Mouse (Mus musculus) left cerebral cortex, adult 8-10 months (tissue): Measurements from ENCODE around the gene Mroh2a. TPM values are rescaled to one million over a fixed set of nuclear protein-coding genes. Genes with fewer than 3 reads are reported as not detected.

Experiments used
- DNase-seq, 2 experiments: peaks; one replicate each; pipeline ENCODE4 v3.0.0; 2022; ENCODE audit warnings: low spot score in 2 of 2
- total RNA-seq, 4 experiments: library from RNA; stranded (reverse); gene quantifications; 2 replicates each; pipeline ENCODE4 v1.2.4; 2022

The Mroh2a gene
- total RNA-seq, 4 experiments from 2014 or later, result 0.07 to 0.40 (median 0.18) TPM; not detected in 1

- no peak for DNase-seq
These were observed 63.7 kb downstream of the Mroh2a start for GRCm38 (mm10) chr1:88290511-88290910.

DNA sequence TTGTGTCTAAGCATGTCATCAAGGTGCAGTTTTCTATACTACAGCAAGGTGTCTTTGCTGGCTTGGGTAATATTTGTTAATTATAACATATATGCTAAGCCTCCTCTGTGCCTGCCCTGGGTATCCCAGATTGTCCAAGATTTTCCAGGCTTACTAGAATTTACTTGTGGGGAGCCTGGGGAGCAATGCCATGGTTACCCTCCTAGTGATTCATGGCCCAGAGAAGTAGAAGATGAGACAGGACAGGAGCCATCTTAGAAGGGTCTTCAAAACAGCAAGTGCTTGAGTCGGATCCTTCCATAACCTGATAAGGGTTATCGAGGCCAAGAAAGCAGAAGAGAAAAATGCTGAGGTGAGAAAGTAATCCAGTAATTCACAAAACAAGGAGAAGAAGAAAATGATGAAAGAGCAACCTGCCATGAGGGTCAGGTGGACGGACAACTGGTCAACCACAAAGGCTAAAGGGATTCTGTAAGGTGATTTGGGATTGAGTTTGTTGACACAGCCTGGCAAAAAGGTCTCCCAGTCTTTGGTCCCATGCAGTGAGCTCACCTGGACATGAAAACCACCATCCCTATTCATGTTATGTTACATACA lies 64.7 kb downstream of the Mroh2a start:
- DNase-seq, result no peak

DNA sequence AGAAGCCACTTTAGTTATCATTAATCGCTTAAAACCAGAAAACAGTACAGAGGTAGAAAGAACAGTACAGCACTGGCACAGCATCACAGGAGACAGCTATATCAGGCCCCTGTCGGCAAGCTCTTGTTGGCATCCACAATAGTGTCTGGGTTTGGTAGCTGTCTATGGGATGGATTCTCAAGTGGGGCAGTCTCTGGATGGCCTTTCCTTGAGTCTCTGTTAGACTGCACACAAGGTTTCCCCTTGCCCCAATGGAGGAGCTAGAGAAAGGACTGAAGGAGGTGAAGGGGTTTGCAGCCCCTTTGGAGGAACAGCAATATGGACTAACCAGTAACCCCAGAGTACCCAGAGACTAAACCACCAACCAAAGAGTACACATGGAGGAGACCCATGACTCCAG lies 65.3 kb downstream of the Mroh2a start:
- DNase-seq, result no peak

GRCm38 (mm10) chr1:88294650-88295049 lies 67.9 kb downstream of the Mroh2a start:
- no peak for DNase-seq

DNA sequence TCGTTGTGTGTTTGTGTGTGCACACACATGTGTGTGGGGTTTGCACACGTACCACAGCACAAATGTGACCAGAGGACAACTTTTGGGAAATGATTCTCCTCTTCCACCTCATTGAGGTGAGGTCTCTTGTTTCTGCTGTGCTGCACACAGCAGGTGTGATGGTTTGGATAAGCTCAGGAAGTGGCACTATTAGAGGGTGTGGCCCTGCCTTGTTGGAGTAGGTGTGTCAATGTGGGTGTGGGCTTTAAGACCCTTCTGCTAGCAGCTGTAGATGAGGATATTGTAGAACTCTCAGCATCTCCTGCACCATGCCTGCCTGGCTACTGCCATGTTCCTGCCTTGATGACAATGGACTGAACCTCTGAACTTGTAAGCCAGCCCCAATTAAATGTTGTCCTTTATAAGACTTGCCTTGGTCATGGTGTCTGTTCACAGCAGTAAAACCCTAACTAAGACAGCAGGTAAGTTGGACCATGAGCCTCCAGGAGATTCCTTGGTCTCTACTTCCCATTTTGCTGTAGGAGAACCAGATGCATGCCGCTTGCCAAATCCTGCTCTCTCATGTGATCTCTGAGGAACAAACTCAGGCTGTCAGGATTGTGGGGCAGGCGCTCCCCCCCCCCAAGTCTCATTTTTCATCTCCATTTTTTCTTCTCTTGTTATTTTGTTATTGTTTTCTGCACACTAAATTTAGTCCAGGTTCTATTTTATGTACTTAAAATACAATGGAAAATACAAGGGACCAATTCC lies 69.6 kb downstream of the Mroh2a start:
- no peak for DNase-seq

- no peak for DNase-seq
These were observed 70.9 kb downstream of the Mroh2a start for GRCm38 (mm10) chr1:88297480-88298258.

GRCm38 (mm10) chr1:88298686-88299528 lies 72.1 kb downstream of the Mroh2a start:
- DNase-seq, result no peak

DNA sequence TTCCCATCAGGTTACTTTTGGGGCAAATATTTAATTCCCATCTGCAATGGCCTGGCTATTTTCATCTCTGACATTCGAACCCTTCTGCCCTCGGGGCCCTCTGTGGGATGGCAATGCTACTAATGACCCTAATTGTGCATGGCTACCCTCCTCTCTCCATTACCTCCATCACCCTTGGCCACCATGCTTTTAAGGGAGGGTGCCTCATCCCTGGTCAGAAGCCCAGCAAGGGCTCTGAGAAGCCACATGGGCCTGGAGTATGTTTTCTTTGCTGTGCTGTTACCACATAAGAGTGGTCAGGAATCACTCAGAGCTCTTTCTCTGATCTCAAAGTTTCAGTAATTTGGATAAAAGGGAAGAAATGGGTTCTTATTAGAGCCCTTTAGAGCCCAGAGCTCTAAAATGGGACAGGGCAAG lies 72.8 kb downstream of the Mroh2a start:
- no peak for DNase-seq

- DNase-seq, result no peak
These were observed 73.7 kb downstream of the Mroh2a start for GRCm38 (mm10) chr1:88300301-88301050.

DNA sequence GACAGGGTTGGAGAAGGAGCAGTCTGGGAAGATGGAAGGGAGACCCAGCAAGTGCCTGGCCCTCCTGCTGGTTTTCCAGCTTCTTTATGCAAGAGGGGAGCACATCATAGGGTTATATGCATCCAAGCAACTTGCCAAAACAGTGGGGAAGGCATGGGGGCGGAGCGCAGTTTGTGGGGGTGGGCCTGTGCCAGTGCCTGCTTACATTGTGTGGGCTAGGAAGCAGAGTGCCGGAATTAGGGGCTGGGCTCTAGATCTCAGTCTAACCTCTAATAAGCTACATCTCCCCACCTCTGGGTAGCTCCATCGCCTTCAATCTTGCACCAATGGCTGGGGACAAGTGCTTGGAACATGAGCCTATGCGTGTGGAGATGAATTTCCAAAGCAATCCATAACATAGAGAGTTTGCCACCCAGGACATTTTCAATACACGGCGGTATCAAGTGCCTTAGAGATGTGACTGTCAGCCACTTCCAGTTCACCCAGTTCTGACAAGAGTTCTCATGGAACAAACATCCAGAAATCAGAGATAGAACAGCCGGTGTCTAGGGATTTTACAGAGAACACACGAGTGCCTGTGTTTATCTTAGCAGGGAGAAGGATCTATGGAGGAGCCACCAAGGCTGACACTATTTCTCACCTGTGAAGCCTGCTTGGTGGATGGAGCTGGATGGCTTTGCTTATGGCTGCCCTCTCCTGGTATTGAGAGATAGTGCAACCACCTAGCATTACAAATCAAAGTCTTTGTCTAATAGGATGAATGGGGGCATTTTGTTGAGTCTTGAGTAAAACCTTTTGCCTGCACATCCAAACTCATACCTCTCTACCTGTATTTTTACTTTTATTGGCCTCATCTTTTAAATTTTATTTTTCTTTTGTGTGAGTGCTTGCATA lies 74.6 kb downstream of the Mroh2a start:
- DNase-seq, result no peak

- no peak for DNase-seq
These were observed 75.4 kb downstream of the Mroh2a start for GRCm38 (mm10) chr1:88302057-88302740.

DNA sequence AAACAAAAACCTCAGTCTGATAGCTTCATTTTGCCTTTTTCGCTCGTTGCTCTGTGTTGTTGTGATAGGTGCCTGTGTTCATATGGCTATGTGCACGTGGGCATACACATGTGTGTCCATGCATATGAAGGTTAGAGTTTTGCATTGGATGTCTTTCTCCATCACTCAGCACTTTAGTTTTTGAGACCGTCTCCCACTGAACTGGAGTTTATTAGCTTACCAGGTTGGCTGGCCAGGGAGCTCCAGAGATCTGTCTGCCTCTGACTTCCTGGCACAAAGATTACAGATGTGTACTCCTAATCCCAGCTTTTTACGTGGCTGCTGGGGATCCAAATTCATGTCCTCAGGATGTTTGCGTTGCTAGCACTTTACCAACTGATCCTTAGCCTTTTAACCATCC lies 77.0 kb downstream of the Mroh2a start:
- no peak for DNase-seq

GRCm38 (mm10) chr1:88304261-88304985 lies 77.6 kb downstream of the Mroh2a start:
- DNase-seq, result no peak

DNA sequence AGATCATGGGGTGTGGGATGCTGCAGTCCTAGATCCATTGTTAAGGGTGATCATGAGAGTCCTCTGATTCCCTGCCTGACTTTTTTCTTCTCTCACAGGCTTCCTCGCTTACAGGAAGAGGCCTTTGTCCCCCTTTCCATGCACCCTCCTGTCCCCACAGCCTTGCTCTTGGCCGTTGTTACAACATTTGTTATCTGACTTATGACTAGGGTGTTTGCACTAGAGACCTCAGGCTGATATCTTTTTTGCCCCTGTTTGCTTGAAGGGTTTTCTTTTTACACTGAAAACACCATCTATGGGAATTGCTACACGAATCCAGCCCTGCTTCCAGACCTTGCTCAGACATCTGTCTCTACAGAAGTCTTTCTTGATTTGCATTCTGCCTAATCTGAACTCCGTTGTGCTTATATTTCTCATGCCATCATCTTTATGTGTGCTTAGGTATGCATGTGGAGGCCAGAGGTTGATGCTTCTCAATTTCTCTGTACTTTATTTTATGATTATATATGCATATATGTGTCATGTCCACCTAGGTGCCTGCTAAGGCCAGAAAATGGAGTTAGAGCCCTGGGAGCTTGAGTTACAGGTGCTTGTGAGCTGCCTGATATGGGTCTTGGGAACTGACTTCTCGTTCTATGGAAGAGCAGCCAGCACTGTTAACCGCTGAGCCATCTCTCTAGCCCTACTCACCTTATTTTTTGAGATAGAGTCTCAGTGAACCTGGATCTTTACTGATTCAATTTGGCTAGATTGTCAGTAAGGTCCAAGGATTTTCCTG lies 78.4 kb downstream of the Mroh2a start:
- DNase-seq, result no peak

DNA sequence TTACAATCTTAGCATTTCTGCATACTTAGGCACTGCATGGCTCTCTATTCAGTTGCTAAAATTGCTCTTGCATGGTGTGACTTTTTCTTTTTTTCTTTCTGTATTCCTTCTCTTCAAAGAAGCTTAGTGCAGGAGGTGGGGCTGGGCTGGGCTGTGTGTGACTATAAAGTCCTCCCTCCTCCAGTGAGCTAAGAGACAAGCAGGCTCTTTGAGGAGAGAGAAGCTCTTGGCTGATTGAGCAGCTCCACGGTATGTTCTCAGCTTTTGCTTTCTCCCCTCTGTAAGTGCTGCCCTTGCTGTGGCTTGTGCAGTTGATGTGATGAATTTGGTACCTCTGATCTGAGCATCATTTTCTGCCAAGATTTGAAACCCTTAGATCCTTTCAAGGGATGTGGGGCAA lies 79.8 kb downstream of the Mroh2a start:
- no peak for DNase-seq

DNA sequence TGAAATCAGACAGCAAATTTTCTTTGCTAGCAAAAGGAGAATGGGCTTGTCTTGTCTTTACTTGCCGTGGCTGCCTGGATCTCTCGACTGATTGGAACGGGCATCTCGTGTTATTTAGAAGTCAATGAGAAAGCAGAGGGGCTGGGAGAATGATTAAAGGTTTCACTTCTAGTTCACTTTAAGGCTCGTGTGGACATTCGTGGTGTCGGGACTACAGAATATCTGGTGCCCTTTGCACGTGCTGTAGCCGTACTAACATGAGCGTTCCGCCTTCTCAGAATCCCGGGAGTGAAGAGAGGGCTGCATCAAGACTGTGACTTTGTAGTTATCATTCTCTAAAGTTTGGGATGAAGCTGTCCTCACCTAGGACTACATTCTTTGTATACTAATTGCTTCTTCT lies 80.4 kb downstream of the Mroh2a start:
- no peak for DNase-seq

- DNase-seq, result no peak
These were observed 82.2 kb downstream of the Mroh2a start for GRCm38 (mm10) chr1:88309020-88309419.

DNA sequence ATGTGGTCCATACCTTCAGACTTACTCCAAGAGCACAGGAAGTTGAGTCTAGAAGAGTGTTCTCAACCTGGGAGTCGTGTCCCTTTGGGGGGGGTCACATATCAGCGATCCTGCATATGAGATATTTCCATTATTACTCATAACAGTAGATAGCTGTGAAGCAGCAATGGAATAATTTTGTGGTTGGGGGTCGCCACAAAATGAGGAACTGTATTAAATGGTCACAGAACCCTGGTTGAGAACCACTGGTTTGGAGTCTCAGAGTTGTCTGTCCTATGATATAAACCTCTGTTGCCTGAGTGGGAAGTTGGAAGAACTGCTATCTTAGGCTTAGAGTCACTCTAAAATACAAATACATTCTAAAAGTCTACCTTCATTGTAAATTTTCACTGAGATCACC lies 83.1 kb downstream of the Mroh2a start:
- DNase-seq, result no peak
